Comparison of ENCODE assay signal across 9 mouse cellular contexts in genomic region chr17:50006721-50007351, GRCm38 (mm10).
DNase-seq lines count a peak whose midpoint lies in the region; ATAC-seq and TF ChIP-seq lines count a peak whose summit lies in the region.
"Had no signal": no experiment of that assay in that cellular context is flagged by ENCODE, and none has a peak within 500 bp of the region (broad histone marks: within the 10 kb centered on the region; RNA-seq: fewer than 3 reads in every experiment).

No protein-coding gene starts in this region.

- WGBS in lung, embryonic 15.5 days = 25% methylated on average over 9 of the region's 9 CpGs
- 63% methylated on average over 9 of the region's 9 CpGs for WGBS in lung, adult 2 months
- under 1% methylated on average over 9 of the region's 9 CpGs for WGBS in midbrain, embryonic 13.5 days

- H3K4me1 ChIP-seq in lung, embryonic 15.5 days = 0 out of 2 replicates have a peak, but pooled peaks cover 5% of the 10 kb centered on the region
- H3K4me1 ChIP-seq in lung, adult 2 months (ENCODE audit: control insufficient read depth, insufficient read depth, low read length) = no peaks in the 10 kb centered on the region
- peaks cover 45% of the 10 kb centered on the region for H3K4me1 ChIP-seq in midbrain, embryonic 13.5 days (replicated peaks)

- no peaks in the 10 kb centered on the region for H3K27me3 ChIP-seq in lung, embryonic 15.5 days
- 0 out of 2 replicates have a peak, but pooled peaks cover 5% of the 10 kb centered on the region for H3K27me3 ChIP-seq in midbrain, embryonic 13.5 days
- H3K27me3 ChIP-seq: limb, embryonic 13.5 days had no signal

- H3K27ac ChIP-seq in lung, embryonic 15.5 days = no peak overlapping the region
- peak overlapping the region; percentile 94 for H3K27ac ChIP-seq in midbrain, embryonic 13.5 days
- H3K27ac ChIP-seq: limb, embryonic 13.5 days had no signal

- H3K9ac ChIP-seq in lung, embryonic 15.5 days = no peak overlapping the region
- peak overlapping the region; percentile 33; the same call in 1 of the 2 replicates for H3K9ac ChIP-seq in midbrain, embryonic 13.5 days (replicated peaks)
- H3K9ac ChIP-seq: limb, embryonic 13.5 days had no signal

- no peak for TF ChIP-seq CTCF in lung, adult 2 months (IDR thresholded peaks at IDR 0.05; ENCODE audit: insufficient read depth, low read length)

- no peaks in the 10 kb centered on the region for H3K9me3 ChIP-seq in lung, embryonic 15.5 days
- no peaks in the 10 kb centered on the region for H3K9me3 ChIP-seq in midbrain, embryonic 13.5 days
- H3K9me3 ChIP-seq: limb, embryonic 13.5 days had no signal

- no peaks in the 10 kb centered on the region for H3K36me3 ChIP-seq in lung, embryonic 15.5 days
- H3K36me3 ChIP-seq in midbrain, embryonic 13.5 days = no peaks in the 10 kb centered on the region
- H3K36me3 ChIP-seq: limb, embryonic 13.5 days had no signal

- DNase-seq in adrenal gland, postnatal 10 days = peak; percentile 42
- no peak for DNase-seq in adrenal gland, adult 8-10 months
- DNase-seq in lung, adult 2 months = no peak
- peak; percentile 32 to 34 for DNase-seq in frontal cortex, postnatal 10 days (ENCODE audit: low spot score in 2 of 2)
- no peak for DNase-seq in spleen, adult 12 weeks (ENCODE audit: low spot score)
- no peak for DNase-seq in urinary bladder, postnatal 10 days (ENCODE audit: low spot score)

- no peak overlapping the region for H3K4me2 ChIP-seq in lung, embryonic 15.5 days
- H3K4me2 ChIP-seq in midbrain, embryonic 13.5 days (replicated peaks) = peak overlapping the region; percentile 38
- H3K4me2 ChIP-seq: limb, embryonic 13.5 days had no signal

- no peak overlapping the region for H3K4me3 ChIP-seq in lung, embryonic 15.5 days
- H3K4me3 ChIP-seq in lung, adult 2 months (replicated peaks; ENCODE audit: extremely low read depth, low read depth, low read length) = no peak overlapping the region
- no peak overlapping the region for H3K4me3 ChIP-seq in midbrain, embryonic 13.5 days (replicated peaks)
- H3K4me3 ChIP-seq: limb, embryonic 13.5 days had no signal

- TF ChIP-seq POLR2A in lung, adult 2 months (IDR thresholded peaks at IDR 0.05; ENCODE audit: borderline replicate concordance, extremely low read depth, low read depth, low read length) = no peak

- peak; percentile 53; the same call in 1 of the 2 replicates for ATAC-seq in lung, embryonic 15.5 days (ENCODE audit: borderline replicate concordance, extremely low read depth, low FRiP score, low TSS enrichment)
- ATAC-seq in midbrain, embryonic 13.5 days = peak; percentile 92

Comparison
In these comparisons a context has a peak if more than half of its experiments do, and no peak if none do; other contexts are left out.
1. DNase-seq: peak in adrenal gland, postnatal 10 days (single experiment) and frontal cortex, postnatal 10 days (2 of 2); none in adrenal gland, adult 8-10 months (single experiment), lung, adult 2 months (single experiment), spleen, adult 12 weeks (single experiment) and urinary bladder, postnatal 10 days (single experiment).